Mouse (Mus musculus) cerebellum, postnatal 36 days (tissue): ENCODE results near the gene Mycl.

Experiments used
- DNase-seq, 2 experiments: peaks; one replicate each; pipeline ENCODE4 v3.0.0; 2021 to 2022; ENCODE audit warnings: mixed read lengths in 2 of 2

Gene Mycl

DNA sequence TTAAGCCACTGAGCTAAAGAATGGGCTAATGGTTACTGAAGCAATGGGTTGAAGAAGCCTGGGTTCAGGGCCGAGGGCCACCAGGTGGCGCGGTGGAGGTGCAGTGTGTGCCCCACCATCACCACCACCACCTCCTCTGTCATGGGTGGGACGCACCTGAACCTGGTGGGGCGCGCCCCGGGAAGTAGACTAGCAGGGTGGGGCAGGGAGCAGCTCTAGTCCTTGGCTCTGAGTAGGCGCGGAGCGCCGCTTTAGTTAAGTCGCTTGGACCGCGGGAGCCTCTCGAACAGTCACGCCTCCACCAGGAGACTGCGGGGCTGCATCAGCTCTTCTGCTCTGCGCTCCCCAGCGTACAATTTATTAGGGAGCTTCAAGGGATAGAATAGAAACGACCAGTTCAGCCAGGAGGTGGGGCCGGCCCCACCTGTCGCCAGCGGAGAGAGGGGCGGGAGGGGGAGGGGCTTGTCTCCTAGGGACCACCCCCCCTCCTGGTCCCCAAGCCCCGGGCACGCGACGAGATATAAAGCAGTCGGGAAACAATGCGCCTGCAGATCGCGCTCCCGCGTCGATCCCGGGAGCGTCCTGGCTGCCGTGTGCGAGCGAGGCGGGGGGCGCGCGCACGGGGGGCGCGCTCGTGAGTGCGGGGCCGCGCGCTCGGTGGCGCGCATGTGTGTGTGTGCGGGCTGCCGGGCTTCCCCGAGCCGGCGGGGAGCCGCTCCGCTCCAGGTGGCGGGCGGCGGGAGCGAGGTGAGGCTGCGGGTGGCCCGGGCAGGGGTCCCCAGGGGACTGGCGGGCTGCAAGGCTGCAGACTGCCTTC lies at the start of gene Mycl:
Gene Mycl (plus strand): TSS at position 249 of the 817 bp plus-strand sequence.
- peak; percentile 89 to 90 for DNase-seq

GRCm38 (mm10) chr4:122947223-122947622 lies 48.2 kb upstream of the Mycl start:
- DNase-seq, result no peak

- DNase-seq, result no peak
Measured at GRCm38 (mm10) chr4:122949096-122949495, 46.4 kb upstream of the Mycl start.

DNA sequence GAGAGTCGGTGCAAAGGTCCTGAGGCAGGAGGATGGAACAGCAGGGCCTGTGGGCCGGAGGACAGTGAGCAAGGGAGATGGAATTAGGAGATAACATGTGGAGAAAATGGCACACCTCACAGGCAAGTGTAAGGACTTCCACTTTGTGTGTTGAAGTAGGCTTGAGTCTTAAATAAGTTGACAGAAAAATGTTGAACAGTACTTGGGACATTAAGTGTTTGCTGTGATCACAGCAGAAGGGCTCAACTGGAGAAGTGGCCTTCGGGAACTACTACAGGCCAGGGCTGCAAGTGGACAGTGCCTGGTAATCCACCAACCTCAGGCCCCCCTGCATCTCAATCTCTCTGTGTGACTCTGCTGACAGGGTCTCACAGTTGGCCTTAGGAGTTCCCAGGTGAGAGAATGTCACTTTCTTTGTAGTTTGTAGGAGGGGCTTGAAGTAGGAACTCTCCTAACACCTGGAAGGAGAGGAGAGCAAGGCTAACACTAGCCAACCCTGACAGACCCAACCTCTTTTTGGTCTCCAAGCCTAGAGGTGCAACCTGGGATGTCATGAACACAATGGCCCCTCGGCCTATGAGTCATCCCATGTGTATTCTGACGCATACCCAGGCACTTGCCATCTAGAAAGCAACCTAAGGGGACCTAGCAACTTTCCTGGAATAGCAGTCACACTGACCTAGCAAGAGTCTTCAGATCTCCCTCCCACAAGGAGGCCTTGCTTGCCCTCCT lies 40.6 kb upstream of the Mycl start:
- DNase-seq, result no peak

- DNase-seq, result peak; percentile 62 to 78
Measured at GRCm38 (mm10) chr4:122955412-122956136, 39.9 kb upstream of the Mycl start.

- DNase-seq, result no peak
Measured at GRCm38 (mm10) chr4:122956301-122956700, 39.2 kb upstream of the Mycl start.

DNA sequence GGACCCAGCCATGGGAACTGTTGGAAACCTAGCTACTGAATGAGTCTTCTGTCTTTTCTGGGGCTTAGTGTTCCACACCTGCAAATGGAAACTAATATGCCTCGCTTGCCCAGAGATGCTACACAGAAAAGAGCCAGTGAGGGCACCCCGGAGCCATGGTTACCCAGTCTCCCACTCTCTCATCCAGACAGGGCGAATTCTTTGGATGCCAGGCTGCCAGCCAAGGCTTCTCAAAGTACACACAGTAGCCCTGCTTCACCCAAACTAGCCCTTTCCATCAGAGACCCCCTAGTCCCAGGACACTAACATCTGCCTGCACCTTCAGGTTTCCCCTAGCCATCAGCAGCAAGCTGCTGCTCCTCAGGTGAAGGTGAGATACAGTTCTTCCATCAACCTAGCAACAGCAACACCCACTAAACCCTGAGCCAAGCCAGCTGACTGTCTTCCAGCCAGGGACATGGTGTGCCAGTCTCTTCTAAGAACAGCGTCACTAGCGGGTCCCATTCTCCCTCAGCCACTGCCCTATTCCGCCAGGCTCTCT lies 36.9 kb upstream of the Mycl start:
- peak in 1 of 2 experiments; percentile 11 for DNase-seq

DNA sequence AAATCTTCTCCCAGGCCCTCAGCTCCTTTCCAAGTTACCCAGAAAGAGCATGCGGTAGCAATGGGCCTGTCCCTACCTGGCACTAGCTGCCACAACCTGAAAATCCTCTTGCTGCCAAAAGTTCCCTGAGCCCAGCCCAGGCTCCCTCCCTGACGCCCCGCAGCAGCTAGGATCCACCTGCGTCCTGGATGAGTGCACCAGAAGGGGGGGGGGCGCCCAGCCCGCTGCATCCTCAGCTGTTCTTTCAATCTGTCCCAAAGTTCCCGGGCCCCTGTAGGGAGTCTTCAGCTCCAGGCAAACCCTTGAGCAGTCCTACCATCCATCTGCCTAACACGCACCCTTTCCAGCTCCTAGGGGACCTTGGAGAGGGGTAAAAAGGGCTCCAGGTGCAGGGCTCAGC lies 35.6 kb upstream of the Mycl start:
- DNase-seq, result no peak

- no peak for DNase-seq
Measured at GRCm38 (mm10) chr4:122960321-122961099, 34.9 kb upstream of the Mycl start.

DNA sequence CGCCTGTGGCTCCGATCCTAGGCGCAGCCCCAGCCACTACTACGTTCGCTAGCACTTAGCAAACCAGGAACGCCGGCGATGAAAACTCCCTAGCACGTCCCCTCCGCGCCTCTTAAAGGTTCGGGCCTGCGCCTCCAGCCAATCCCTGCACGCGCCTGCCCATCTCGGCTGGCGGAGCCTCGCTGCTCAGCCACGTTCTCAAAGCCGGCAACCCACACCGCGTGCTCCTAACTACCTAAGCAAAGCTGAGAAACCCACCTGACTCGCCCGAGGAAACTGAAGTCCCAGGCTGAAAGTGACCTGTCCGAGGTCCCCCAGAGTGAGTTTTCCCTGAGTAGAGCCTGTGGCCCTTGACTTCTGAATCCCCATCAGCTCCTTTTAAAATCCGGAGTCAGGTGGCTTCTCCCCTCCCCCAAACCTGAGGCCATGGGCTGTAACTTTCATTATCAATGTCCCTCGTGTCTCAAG lies 34.3 kb upstream of the Mycl start, which contains the start of gene Mfsd2a:
Gene Mfsd2a (minus strand): TSS at position 89 of the 468 bp plus-strand sequence.
- DNase-seq, result peak; percentile 28 to 40

DNA sequence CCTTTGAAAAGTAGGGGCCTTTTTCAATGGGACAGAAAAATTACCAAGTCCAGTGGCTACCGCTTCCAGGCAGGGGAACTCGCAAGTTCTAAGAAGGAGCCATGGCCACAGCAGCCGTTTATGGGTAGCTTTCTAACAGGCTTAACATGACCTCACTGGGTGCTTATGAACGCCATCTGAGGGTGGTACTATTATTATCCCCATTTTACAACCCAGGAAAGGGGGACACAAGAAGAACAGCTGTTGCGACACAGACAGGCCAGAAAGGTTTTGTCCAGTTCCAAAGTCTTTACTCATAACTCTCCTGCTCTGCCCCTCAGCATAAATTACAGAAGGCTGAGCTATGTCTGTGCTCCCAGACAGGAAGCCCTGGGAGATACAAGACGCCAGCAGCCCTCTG lies 33.9 kb upstream of the Mycl start:
- DNase-seq, result no peak

GRCm38 (mm10) chr4:122962751-122963150 lies 32.7 kb upstream of the Mycl start:
- no peak for DNase-seq

DNA sequence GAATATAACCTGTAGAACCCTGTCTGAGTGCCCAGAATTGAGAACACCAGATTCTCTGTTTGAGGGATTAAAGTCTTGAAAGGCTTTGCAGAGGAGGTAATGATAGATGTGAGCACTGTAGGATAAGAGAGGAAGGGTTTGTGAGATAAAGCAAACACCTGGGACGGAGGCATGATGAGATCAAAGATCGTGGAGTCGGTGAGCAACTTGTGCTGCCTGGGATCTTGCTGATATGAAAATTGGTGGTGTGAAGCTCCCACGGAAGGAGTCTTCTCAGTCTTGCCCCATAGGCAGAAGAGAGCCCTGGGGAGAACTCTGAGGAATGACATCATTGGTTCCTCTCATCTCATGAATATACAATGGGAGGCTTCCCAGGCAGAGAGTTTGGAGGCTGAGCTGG lies 27.3 kb upstream of the Mycl start:
- DNase-seq, result no peak

- no peak for DNase-seq
Measured at GRCm38 (mm10) chr4:122971191-122971590, 24.3 kb upstream of the Mycl start.

GRCm38 (mm10) chr4:122971646-122972045 lies 23.8 kb upstream of the Mycl start:
- no peak for DNase-seq

DNA sequence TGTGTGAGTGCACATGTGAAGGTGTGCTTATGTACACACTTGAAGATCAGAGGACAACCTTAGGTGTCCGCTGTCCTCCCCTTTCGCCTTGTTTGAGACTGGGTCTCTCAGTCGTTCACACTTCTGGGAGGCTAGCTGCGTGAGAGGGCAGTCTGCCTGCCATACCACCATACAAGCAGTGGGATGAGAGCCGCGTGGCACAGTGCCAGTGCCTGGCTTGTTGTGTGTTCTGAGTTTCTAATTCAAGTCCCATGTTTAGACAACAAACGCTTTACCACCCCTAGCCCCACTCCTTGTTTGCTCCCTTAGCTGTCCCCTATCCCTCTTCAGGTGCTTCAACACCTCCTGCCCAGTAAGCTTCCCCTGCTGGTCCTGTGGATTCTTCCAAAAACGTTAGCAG lies 23.4 kb upstream of the Mycl start:
- DNase-seq, result no peak

DNA sequence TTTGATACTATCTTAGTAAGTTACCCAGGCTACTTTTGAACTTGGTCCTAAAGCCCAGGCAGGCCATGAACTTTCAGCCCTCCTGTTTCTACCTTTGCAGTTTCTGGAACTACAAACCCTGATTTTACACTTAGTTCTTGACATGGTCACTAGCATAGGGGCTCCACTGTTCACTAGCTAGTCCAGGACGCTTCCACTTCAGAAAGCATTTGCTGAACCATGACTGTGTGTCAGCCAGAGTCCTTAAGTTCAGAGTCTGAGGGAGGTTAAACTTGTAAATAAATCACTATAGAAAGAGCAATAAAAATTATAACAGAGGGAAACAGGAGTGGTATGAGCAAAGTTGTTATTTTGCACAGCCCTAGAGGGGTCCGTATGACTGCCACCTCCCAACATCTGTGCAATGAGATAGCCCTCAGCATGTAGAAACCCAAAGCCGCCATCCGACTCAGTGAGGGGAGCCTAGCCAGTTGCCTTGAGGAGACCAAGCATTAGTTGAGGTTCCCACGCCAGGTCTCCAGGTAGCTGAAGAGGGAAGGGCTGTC lies 20.4 kb upstream of the Mycl start:
- no peak for DNase-seq

- no peak for DNase-seq
Measured at GRCm38 (mm10) chr4:122976885-122977284, 18.6 kb upstream of the Mycl start.

- DNase-seq, result no peak
Measured at GRCm38 (mm10) chr4:122978850-122979249, 16.6 kb upstream of the Mycl start.

DNA sequence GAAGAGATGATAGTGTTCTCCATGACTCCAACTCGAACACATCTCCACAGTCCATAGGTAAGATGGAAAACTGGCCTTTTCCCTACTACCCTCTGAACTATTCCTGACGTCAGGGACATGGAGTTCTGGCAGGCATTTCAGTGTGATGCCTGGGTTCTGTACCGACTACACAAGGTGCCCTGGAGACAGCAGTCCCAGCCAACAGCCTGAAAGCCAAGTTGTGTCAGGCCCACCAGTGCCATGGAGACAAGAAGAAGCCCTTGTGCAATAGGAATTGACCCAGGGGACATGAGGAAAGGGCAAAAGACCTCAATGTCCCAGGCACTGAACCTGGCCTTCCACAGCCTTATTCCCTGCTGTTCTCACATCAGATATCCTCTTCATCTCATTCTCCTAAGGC lies 15.6 kb upstream of the Mycl start:
- DNase-seq, result no peak

DNA sequence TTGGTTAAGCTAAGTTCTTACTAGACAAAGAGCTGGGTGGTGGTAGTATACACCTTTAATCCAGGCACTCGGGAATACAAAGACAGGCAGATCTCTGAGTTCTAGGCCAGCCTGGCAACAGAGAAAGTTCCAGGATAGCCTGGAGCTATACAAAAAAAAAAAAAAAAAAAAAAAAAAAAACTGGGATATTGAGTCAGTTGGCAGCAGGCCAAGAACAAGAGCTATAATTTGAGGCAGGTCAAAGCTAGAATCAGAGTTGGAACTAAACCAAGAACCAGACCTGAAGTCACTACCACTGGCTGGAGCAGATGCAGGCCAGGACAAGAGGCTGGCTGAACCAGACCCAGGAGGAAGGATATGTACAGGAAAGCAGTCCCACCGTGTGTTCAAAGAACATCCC lies 14.8 kb upstream of the Mycl start:
- no peak for DNase-seq

- DNase-seq, result no peak
Measured at GRCm38 (mm10) chr4:122981238-122981637, 14.2 kb upstream of the Mycl start.
